Mouse (Mus musculus) ES-CJ7 (cell line): ENCODE measurements around the gene Zfp385b.

Experiments used
- DNase-seq: peaks from one replicate; pipeline ENCODE4 v3.0.0; 2011; ENCODE audit warnings: low read depth, low spot score

Zfp385b gene

DNA sequence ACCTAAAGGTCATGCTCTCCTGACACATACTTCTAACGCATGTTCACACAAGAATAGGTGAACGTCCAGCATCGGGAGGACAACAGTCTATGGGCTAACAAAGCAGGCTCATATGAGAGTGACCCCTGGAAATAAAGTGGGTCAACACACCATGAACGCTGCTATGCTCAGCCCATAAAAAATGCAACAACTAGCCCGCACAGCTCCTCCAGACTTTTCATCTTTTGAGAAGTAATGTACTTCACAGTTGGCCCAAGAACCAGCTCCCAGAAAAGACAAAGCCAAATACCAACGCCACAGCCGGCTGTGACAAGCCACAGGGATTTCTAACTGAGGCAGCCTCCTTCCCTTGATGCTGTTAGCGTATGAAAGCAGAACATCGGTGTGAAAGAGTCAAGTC is 112.3 kb downstream of the Zfp385b start:
- DNase-seq: no peak

- DNase-seq: no peak
Observed at GRCm38 (mm10) chr2:77705476-77705875, 114.0 kb downstream of the Zfp385b start.

DNA sequence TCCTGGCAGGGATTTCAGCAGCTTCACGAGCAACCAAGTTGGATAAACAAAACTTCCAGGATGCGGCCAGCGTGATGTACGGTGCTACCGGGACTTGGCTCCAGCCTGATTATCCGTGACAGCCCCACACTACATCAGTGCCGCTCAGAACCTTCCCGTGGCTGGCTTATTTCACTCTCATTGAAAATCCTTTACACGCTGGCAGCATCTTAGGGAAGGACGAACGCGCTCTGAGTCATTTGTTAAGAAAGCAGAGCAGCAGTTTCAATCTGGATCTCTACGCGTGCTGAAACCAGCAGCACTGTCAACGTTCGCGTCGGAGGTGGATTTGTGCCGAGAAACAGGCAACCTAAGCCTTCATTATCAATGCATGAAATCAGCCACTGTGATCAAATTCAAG is 116.4 kb downstream of the Zfp385b start:
- DNase-seq: no peak

DNA sequence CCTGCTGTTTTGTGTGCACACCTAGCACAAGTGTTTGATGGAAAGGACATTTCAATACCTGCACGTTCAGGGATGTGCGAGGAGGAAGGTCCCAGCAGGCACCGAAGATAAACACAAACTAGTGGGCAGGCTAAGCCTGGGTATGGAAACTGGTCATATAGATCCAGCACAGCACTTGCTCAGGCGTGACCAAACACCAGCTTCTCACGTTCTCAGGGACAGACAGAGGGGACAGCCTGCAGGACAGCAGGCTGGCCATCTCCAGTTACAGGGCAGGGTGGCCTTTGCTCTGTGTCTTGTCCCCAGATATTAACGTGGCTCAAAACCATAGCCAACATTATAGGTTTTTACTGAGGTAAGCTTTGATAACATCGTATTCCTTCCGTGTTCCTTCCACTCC is 128.3 kb downstream of the Zfp385b start:
- no peak for DNase-seq

GRCm38 (mm10) chr2:77690316-77690715 is 129.1 kb downstream of the Zfp385b start:
- no peak for DNase-seq

DNA sequence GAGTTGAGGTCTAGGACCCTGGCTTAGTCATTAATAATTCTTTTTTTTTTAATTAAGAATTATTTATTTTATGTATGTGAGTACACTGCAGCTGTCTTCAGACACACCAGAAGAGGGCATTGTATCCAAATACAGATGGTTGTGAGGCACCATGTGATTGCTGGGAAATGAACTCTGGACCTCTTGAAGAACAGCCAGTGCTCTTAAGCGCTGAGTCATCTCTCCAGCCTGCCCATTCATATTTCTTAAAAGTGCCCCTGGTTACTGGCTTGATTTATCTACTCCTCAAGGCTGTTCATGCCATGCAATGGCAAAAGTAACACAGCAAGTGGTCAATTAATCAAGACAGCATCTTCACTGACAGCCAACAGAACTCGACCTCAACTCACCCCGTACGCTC is 130.8 kb downstream of the Zfp385b start:
- no peak for DNase-seq

- DNase-seq: no peak
Observed at GRCm38 (mm10) chr2:77684088-77684487, 135.4 kb downstream of the Zfp385b start.

- DNase-seq: no peak
Observed at GRCm38 (mm10) chr2:77682205-77682604, 137.2 kb downstream of the Zfp385b start.

DNA sequence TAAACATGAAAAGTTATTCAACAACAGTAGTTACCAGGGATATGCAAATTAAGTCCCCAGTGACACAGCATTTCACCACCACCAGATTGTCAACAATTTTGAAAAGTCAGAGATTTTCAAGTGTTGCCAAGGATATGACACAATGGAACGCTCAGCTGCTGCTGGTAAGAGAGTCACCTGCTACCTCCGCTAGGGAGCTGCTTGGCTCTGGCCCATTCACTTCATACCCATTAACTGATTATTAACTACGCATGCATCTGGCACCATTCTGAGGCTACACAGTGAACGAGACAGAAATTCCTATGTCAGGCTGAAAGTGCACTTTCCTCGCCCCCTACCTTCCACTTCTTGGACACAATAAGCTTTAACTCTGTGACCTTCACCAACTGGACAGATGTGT is 137.7 kb downstream of the Zfp385b start:
- no peak for DNase-seq

DNA sequence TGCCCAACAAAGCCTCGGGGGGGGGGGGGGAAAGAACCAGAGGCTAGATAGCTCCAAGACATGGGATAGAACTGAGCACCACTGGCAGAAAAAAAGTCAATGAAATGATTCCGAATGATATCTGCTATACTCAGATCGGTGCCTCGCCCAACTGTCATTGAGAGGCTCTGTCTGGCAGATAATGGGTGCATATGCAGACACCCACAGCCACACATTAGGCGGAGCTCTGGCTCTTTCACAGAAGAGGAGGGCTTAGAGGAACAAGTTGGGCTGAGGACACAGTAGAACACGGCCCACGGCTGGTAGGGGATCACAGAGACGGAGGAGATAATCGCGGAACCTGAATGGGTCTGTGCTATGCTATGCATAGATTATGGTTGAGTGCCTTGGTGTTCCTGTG is 145.7 kb downstream of the Zfp385b start:
- no peak for DNase-seq

- no peak for DNase-seq
Observed at GRCm38 (mm10) chr2:77672215-77672905, 147.1 kb downstream of the Zfp385b start.

- DNase-seq: no peak
Observed at GRCm38 (mm10) chr2:77662171-77662570, 157.3 kb downstream of the Zfp385b start.

DNA sequence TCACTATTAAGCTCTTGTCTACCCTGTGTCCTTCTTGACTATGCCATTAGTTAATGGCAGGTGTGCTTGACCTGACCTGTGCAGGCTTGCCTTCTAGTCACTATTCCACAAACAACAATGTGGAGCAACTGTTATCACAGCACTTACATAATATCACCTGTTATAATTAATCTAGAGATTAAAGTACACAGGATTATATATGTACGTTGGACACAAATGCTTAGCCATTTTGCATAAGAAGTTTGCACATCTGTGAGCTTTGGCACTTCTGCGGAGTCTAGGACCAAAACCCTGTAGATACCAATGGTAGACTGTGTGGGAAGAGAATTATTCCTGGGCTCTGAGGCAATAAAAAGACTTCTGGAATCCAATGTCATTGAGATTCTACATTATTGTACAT is 165.8 kb downstream of the Zfp385b start:
- DNase-seq: no peak

DNA sequence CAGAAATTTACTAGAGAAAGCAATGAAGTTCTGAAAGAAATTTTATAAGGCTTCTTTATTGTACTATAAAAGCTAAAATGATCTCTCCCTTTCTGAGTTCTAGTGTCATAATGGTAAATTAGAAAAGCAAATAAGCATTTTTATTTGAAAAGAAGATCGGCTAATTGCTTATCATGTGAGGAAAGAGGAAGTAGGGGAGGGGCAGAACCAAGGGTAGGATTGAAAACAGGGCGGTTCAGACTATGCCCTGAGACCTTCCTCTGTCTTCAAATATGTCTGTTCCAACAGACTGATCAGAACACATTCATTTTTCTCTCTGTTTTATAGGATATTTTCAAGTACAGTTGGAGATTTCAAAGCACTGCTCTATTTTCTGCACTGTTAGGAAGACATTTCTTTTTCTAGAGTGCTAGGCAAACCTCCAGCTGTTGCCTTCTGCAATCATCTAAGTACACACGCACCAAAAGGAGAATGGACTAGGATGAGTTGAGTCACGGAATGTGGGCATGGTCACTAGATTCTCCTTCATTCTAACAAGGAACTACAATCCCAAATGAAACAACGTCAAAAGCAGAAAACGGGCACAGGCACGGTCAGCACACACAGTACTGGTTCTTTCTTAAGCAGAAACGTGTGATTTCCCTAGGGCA is 177.8 kb downstream of the Zfp385b start:
- DNase-seq: no peak

- no peak for DNase-seq
Observed at GRCm38 (mm10) chr2:77639993-77640392, 179.4 kb downstream of the Zfp385b start.

GRCm38 (mm10) chr2:77631606-77632005 is 187.8 kb downstream of the Zfp385b start:
- DNase-seq: no peak

DNA sequence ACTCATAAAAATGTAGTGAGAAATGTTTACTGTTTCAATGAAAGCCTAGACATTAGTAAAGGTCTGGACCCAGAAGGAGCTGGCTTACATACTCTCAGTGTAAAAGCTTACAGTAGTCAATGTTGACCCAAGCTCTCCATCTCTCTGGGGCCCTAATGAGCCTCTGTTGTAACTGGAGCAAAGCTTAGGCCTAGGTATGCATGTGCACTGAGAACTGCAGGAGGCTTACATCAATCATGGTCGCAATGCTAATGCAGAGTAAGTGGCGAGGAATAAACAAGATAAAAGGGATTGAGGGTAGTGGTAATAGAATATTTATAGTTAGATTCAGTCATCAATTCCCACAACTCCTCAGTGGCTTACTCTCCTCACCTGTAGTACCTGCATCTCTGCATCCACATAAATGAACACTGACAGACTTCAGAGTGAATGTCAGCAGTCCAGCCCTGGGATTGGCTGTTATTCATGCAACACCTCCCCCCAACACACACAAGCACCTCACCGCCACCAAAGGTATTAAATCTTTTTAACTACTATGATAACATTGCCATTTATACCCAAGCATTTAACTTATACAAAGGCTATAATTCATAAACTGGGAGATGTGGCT is 191.7 kb downstream of the Zfp385b start:
- no peak for DNase-seq

- DNase-seq: no peak
Observed at GRCm38 (mm10) chr2:77618686-77619085, 200.8 kb downstream of the Zfp385b start.

- DNase-seq: no peak
Observed at GRCm38 (mm10) chr2:77610303-77610991, 209.0 kb downstream of the Zfp385b start.

DNA sequence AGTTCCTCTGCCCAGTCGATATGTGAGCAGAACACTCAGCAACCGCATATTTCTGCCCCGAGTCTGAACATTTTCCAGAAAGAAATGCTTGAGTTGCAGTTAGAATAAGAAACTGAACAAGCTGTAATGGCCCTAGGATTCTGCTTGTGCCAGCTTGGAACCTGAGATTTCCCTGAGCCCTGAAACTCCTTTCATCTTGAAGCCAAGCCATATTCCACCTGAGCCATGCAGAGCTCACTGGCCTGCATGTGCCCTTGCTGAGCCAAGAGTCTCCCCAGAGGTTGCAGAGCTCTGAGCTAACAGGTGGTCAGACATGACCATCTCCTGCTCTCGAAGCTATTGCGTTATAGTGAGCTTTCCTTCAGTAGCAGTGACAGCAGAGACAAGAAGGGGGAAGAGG is 210.0 kb downstream of the Zfp385b start:
- DNase-seq: no peak

GRCm38 (mm10) chr2:77608666-77609065 is 210.8 kb downstream of the Zfp385b start:
- no peak for DNase-seq

- DNase-seq: no peak
Observed at GRCm38 (mm10) chr2:77593461-77593860, 226.0 kb downstream of the Zfp385b start.

GRCm38 (mm10) chr2:77592525-77592924 is 226.9 kb downstream of the Zfp385b start:
- no peak for DNase-seq
